Mouse (Mus musculus) lung, postnatal 0 days (tissue): ENCODE measurements at regions not wholly inside any gene's neighbourhood (a gene's known extent, or its start where the extent isn't known, plus 50 kb on each side); places are given as distances from the start of the nearest gene placed in this dataset.

ENCODE experiments used
- CTCF ChIP-seq: IDR thresholded peaks from 2 replicates; pipeline ENCODE4 v1.5.1; 2016; ENCODE audit warnings: antibody characterized with exemption, mild to moderate bottlenecking
- EP300 ChIP-seq: IDR thresholded peaks from 2 replicates; pipeline ENCODE4 v1.6.1; 2016; ENCODE audit warnings: antibody characterized with exemption, mild to moderate bottlenecking, control low read depth

DNA sequence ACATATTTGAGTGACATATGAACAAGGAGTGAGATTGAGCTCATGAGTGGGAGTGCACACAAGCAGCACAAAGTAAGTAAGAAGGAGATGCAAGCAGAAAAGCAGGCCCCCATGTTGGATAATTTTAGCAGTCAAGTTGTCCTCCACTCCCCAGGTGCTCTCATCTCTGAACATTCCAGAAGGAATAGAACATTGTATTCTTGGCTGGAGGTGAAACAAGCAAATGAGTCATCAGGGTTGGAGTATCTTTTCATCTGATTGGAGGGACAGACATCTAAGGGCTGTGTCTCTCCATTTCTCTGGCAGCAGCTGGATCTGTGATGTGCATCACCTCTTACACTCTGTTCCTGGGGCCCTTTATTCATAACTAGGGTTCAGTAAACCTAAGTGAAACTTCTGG, 122.7 kb downstream of the Cldn1 start:
- TF ChIP-seq CTCF (no peak), EP300 (peak; percentile 21; the same call in 1 of the 2 replicates)
